Mouse (Mus musculus) hematopoietic stem cell, adult 5-6 weeks (primary cell): Measurements from ENCODE around the gene Luc7l. TPM values are rescaled to one million over a fixed set of nuclear protein-coding genes. Genes with fewer than 3 reads are reported as not detected.
A peak's percentile ranks its signal among the peaks of the same experiment; 100 is the strongest.
"Not testable (repeated sequence)": the region's sequence is repeated elsewhere in the genome, so short reads cannot be mapped to it uniquely, and the experiment has no call there.

Experiments
- ATAC-seq, 2 experiments: fragments of 125-278 bp in 1 of 2; replicated peaks in 1 of 2; 2 replicates each; pipeline ENCODE4 v1.8.0; 2016 to 2017; ENCODE audit warnings: inconsistent platforms in 2 of 2, mild to moderate bottlenecking in 2 of 2, moderate number of reproducible peaks in 2 of 2, low read depth in 1 of 2, moderate TSS enrichment in 1 of 2; ENCODE audit not compliant: low FRiP score in 2 of 2, poor library complexity in 2 of 2, severe bottlenecking in 2 of 2, insufficient read depth in 1 of 2, low TSS enrichment in 1 of 2
- total RNA-seq: library from RNA; stranded (forward); fragments of 172-1452, 232-1000 nt; gene quantifications from 2 replicates; pipeline ENCODE4 v1.2.3, GENCODE M21; 2017

The Luc7l gene
- total RNA-seq, 1 experiment from 2014 or later: 155 TPM

DNA sequence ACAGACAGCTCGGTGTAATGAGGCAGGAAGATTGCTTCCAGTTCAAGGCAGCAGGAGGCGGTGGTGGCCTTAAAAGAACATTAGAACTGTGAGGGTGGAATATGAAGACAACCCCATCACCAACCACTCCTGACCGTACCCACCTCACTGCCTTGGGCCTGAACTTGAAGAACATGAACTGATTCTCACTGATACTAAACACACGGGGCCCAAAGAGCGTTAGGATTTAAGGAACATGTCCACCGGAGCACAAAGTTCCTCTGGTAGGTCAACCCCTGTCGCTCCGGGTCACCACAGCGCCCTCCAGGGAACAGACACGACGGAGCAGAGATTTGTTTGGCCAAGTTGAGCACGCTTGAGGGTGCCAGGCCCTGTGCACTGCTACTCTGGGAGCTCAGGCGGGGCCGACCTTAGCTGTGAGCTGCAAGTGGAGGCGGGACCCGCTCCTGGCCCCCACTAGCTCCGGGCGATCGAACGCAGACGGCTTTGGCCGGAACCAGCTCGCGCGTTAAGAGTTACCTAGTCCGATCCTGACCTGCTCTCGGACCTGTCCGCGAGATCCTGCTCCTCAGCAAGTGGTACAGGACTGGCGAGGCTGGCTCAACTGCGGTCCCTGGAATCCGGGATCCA lies 9.1 kb upstream of the Luc7l start:
- ATAC-seq: peak; percentile 61 to 76

- peak; percentile 92 to 96 for ATAC-seq
These were observed 8.4 kb upstream of the Luc7l start, which contains the start of gene Fam234a for GRCm38 (mm10) chr17:26244101-26244841. TSS of gene Fam234a (minus strand) at chr17:26244242.

GRCm38 (mm10) chr17:26251886-26252538 lies 684 bp upstream of the Luc7l start:
- no peak for ATAC-seq

DNA sequence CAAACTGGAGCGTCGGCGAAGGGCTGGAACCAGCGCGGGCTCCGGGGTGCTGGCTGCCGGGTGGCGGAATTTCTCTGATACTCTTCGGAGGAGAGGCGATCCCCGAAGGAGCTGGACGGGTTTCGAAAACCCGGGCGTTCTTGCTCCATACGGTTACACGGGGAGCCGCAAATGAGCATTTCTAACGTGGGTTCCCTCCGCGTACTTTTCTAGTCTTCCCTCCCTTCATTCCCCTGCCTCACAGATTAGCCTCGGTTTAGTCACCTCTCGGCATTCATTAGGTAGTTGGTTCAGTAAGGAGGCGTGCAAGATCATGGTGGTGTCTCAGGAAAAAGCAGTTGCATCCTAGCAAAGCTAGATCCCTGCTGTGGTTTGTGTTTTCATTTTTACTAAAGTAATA lies 703 bp downstream of the Luc7l start:
- ATAC-seq: no peak

DNA sequence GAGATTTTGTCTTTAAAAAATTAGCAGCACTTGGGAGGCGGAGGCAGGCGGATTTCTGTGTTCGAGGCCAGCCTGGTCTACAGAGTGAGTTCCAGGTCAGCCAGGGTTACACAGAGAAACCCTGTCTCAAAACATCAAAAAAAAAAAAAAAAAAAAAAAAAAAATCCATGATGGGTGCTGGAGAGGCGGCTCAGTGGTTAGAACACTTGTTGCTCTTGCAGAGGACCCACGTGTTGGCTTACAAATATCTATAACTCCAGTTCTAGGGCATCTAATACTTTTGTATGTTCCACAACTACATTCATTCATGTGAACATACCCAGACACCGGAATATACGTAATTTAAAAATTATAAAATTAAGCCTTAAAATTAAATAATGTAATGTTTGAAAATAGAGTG lies 2.6 kb downstream of the Luc7l start:
- no peak for ATAC-seq

GRCm38 (mm10) chr17:26261826-26262225 lies 9.1 kb downstream of the Luc7l start:
- no peak for ATAC-seq

DNA sequence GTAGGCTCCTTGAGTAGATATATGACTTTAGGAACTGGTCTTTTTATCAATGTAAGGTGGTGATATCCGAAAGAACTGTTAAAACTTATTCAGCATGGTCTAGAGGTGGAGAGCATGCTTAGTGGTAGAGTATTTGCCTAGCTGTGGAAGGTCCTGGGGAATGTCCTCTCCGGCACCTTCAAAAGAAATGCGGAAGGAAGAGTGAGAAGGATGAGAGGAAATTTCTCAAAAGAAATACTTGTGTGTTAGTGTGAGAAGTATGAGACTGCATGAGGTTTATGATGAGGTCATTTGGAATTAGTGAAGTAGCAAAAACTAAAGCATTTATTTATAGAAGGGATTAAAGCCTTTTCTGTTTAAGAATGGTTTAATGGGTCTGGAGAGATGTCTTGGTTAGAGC lies 9.7 kb downstream of the Luc7l start:
- ATAC-seq: no peak

DNA sequence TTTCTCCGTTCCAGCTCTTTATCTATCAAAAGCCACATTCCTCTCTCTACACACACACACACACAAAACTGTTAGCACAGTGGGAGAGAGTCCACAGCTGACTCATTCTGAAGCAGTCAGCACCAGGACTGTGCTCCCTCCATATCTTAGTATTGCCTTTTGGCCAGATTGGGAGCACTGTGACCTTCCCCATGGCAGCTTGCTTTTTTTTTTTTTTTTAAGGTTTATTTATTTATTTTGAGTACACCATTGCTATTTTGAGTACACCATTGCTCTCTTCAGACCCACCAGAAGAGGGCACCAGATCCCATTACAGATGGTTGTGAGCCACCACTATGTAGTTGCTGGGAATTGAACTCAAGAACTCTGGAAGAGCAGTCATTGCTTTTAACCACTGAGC lies 16.2 kb downstream of the Luc7l start:
- no peak for ATAC-seq

- ATAC-seq: not testable (repeated sequence)
These were observed 16.9 kb downstream of the Luc7l start for GRCm38 (mm10) chr17:26269577-26269976.

- no peak for ATAC-seq
These were observed 19.9 kb downstream of the Luc7l start for GRCm38 (mm10) chr17:26272586-26272985.

DNA sequence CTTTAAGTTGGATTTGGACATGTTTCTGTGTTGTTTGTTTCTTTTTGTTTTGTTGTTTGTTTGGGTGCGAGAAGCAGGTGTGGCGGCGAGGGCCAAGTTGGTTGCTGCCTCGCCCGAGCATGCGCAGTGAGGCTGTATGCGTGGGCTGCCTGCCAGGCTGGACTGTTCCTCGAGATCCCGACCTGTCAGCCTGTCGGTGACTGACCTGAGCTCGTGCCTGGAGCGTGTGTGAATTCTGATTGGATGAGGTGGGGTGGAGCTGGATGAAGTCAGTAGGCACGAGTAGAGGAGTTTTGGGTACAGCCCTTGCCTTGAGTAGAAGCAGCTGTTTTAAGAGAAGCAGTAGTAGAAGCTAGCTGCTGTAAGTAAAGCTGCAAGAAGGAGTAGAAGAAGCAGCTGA lies 23.2 kb downstream of the Luc7l start:
- no peak for ATAC-seq

DNA sequence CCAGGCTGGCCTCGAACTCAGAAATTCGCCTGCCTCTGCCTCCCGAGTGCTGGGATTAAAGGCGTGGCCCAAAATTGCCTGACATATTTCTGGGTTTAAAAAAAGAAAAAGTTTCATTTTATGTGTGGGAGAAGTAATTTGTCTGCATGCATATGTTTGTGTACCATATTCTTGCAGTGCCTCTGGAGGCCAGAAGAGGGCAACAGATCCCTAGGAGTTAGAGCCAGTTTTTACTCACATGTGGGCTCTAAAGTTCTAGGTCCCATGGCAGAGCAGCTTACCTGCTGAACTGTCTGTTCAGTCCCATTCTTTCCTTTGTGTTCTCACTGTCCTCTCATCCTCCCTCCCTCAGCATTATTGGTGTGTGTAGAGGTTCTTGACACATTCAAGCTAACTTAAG lies 24.0 kb downstream of the Luc7l start:
- peak in 1 of 2 experiments; percentile 62; a peak in 1 of 4 replicates for ATAC-seq

GRCm38 (mm10) chr17:26286199-26286955 lies 33.7 kb downstream of the Luc7l start:
- ATAC-seq: no peak

DNA sequence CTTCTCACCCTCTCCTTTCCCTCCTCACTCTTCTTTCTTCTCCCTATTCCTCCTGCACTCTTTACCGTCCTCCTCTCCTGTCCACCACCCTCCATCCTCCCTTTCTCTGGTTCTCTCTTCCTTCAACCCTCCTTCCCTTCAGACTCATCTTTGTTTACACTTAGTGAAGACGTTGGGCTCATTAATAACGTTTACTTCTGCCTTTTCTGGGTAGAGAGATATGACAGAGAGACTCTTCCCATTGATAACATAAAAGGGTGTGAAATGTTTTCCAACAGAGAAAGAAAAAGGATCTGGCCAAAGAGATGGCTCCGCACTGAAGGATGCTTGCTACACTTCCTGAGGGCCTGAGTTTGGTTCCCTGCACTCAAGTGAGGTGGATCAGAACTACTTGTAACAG lies 36.8 kb downstream of the Luc7l start:
- no peak for ATAC-seq

DNA sequence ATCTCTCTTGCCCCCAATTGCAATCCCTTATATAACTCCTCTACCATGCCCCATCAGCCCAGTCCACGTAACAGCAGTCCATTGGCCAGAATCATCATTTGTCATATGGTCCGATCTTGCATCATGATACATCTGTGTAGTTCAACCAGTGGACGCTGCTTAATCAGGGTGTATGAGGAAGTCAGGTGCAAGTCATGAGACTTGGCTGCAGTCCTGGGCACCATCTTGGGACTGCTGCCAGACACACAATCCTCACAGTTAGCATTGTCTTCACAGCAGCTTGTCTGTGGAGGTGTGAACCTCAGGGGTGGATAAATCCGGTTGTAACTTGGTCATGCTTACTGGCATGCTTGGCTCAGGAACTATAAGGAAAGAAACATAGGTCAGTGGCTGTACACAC lies 45.6 kb downstream of the Luc7l start:
- not testable (repeated sequence) for ATAC-seq

DNA sequence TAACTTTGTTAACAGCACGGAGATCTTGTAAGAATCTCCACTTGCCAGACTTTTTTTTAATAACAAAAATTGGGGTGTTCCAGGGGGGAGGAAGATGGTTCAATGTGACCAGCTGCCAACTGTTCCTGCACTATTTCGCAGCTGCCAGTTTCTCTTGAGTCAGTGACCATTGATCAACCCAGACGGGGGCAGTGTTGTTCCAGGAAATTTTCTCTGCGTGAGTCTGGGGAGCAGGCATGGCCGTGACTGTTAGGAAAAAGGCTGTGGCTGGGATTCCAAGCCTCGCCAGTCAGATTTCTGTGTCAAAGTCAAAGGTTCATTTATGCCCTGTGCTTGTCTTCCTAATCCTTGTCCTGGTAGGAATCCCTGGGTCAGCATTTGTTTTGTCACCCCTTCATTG lies 61.6 kb downstream of the Luc7l start:
- ATAC-seq: peak; percentile 60 to 69; a peak in 3 of 4 replicates

DNA sequence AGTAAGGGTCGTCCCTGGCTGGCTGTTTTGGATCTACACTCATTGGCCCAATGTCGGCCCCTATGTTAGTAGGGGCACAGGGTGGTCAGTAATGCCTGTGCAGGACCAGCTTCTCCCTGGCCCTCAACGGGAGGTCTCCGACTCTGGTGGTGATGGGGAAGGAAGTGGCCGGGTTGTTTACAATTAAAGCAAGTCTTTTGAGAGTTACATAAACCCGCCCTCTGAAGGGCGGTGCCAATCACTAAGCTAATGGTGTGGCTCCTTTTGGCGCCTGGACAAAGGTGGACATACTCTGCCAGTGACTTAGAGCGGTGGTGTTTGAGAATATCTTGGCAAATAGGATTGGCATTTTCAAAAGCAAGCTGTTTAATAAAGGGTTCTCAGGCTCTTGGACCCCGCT lies 62.8 kb downstream of the Luc7l start:
- ATAC-seq: no peak; a peak in 1 of 4 replicates

DNA sequence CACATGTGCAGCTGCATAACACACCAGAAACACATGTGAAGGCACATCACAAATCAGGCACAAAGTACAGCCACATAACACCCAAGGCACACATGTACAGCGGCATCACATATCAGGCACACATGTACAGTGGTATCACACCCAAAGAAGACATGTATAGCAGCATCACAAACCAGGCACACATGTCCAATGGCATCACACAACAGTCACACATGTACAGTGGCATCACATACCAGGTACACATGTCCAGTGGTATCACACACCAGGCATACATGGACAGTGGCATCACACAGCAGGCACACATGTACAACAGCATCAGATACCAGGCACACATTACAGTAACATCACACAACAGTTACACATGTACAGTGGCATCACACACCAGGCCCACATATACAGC lies 65.7 kb downstream of the Luc7l start:
- ATAC-seq: no peak
